Mouse (Mus musculus): Measurements from ENCODE around the gene Slc6a4. TPM values are rescaled to one million over a fixed set of nuclear protein-coding genes. Genes with fewer than 3 reads are reported as not detected.

Gene Slc6a4
- polyA plus RNA-seq, 1 experiment, result 12.8 TPM

GRCm38 (mm10) chr11:77079361-77079760, 81.0 kb downstream of the Slc6a4 start:
- DNase-seq, result no peak
- Histone ChIP-seq H3K36me3 (ENCODE audit: control insufficient read depth, insufficient read depth, low read length) (no peaks in the 10 kb centered on the region), H3K4me1 (ENCODE audit: control insufficient read depth, insufficient read depth, low read length) (0 out of 2 replicates have a peak, but pooled peaks cover 2% of the 10 kb centered on the region), H3K4me3 (ENCODE audit: insufficient read depth, low read depth, low read length) (no peak overlapping the region), H3K27me3 (replicated peaks; ENCODE audit: control insufficient read depth, insufficient read depth, low read length) (no peaks in the 10 kb centered on the region), H3K27ac (ENCODE audit: insufficient read depth, low read depth, low read length) (no peak overlapping the region)
- whole genome bisulfite sequencing, result 97% methylated on average over 1 of the region's 1 CpGs
- TF ChIP-seq POLR2A (IDR thresholded peaks at IDR 0.05; ENCODE audit: low read depth, low read length) (no peak), CTCF (conservative IDR thresholded peaks at IDR 0.05; ENCODE audit: insufficient read depth, insufficient read length, low read depth, low read length) (no peak)

Other genes with a start within 250 kb of the Slc6a4 start
- gene Gosr1, start 235.0 kb upstream of the Slc6a4 start, polyA plus RNA-seq (2012; rRNA removed), result 22.8 and 24.3 TPM in 2 replicates
- gene Cpd, start 151.6 kb upstream of the Slc6a4 start, polyA plus RNA-seq (2012; rRNA removed), result 28.6 and 30.5 TPM in 2 replicates
- gene Tmigd1, start 96.4 kb upstream of the Slc6a4 start, polyA plus RNA-seq (2012; rRNA removed), result 36.1 and 39.0 TPM in 2 replicates
- 26.1 and 27.8 TPM in 2 replicates for gene Blmh, start 73.8 kb upstream of the Slc6a4 start, polyA plus RNA-seq (2012; rRNA removed)
- 1.3 and 1.8 TPM in 2 replicates for gene Nsrp1, start 79.8 kb downstream of the Slc6a4 start, polyA plus RNA-seq (2012; rRNA removed)
- 0.17 and 0.42 TPM in 2 replicates for gene Efcab5, start 190.4 kb downstream of the Slc6a4 start, polyA plus RNA-seq (2012; rRNA removed)
- 5.4 and 6.1 TPM in 2 replicates for gene Ssh2, start 217.7 kb downstream of the Slc6a4 start, polyA plus RNA-seq (2012; rRNA removed)

All from kidney, adult 2 months (tissue).